Comparison of ENCODE assay signal across 9 mouse cellular contexts in genomic region chr5:118015028-118015427, GRCm38 (mm10). TPM values are rescaled to one million over a fixed set of nuclear protein-coding genes. Genes with fewer than 3 reads are reported as not detected.
DNase-seq lines count a peak whose midpoint lies in the region; ATAC-seq and TF ChIP-seq lines count a peak whose summit lies in the region.
"Had no signal": no experiment of that assay in that cellular context is flagged by ENCODE, and none has a peak within 500 bp of the region (broad histone marks: within the 10 kb centered on the region; RNA-seq: fewer than 3 reads in every experiment).

No protein-coding gene starts in this region.

- WGBS in heart, embryonic 11.5 days (ENCODE audit: insufficient replicate concordance) = 17% methylated on average over 12 of the region's 12 CpGs
- 26% methylated on average over 12 of the region's 12 CpGs for WGBS in limb, embryonic 10.5 days

- TF ChIP-seq EP300 in ES-Bruce4 (IDR thresholded peaks at IDR 0.05; ENCODE audit: insufficient read depth, low read depth, low read length) = peak; percentile 62

- no peak overlapping the region; the same call in 1 of the 2 replicates for H3K9ac ChIP-seq in ES-Bruce4 (ENCODE audit: low read depth, poor library complexity, severe bottlenecking)
- 0 out of 2 replicates have a peak overlapping the region, but pooled peaks have one; percentile 10 for H3K9ac ChIP-seq in heart, embryonic 11.5 days (ENCODE audit: low read depth, low read length)
- H3K9ac ChIP-seq: limb, embryonic 15.5 days had no signal

- no peak for TF ChIP-seq POLR2A in ES-Bruce4 (IDR thresholded peaks at IDR 0.05; ENCODE audit: insufficient read depth, low read length)

- H3K36me3 ChIP-seq in ES-Bruce4 (ENCODE audit: control insufficient read depth, insufficient read depth, low read length, poor library complexity, severe bottlenecking) = no peaks in the 10 kb centered on the region
- peaks cover 3% of the 10 kb centered on the region; the same call in 1 of the 2 replicates for H3K36me3 ChIP-seq in heart, embryonic 11.5 days (ENCODE audit: control insufficient read depth, insufficient read depth, low read length)
- H3K36me3 ChIP-seq in limb, embryonic 10.5 days = peaks cover 14% of the 10 kb centered on the region
- H3K36me3 ChIP-seq: limb, embryonic 15.5 days had no signal

- ATAC-seq in frontal cortex, adult (ENCODE audit: low TSS enrichment) = peak; percentile 24; the same call in 1 of the 2 replicates
- no peak for ATAC-seq in heart, embryonic 11.5 days (replicated peaks; ENCODE audit: insufficient number of reproducible peaks, low FRiP score, low TSS enrichment)
- ATAC-seq in CD4-positive, CD25-positive, alpha-beta regulatory T cell, adult 4 months = no peak

- H3K4me2 ChIP-seq in heart, embryonic 11.5 days = no peak overlapping the region
- H3K4me2 ChIP-seq: limb, embryonic 15.5 days had no signal

- DNase-seq in frontal cortex, postnatal 10 days (ENCODE audit: low spot score in 2 of 2) = no peak
- DNase-seq in cerebellum, adult 8-10 months = peak; percentile 78
- DNase-seq in limb, embryonic 10.5 days (ENCODE audit: low spot score) = no peak
- DNase-seq in spleen, postnatal 4 days (ENCODE audit: low spot score in 2 of 2) = no peak

- no peaks in the 10 kb centered on the region for H3K9me3 ChIP-seq in ES-Bruce4 (replicated peaks; ENCODE audit: control insufficient read depth, insufficient read depth, low read length, poor library complexity, severe bottlenecking)
- H3K9me3 ChIP-seq in heart, embryonic 11.5 days (replicated peaks; ENCODE audit: control insufficient read depth, low read length) = no peaks in the 10 kb centered on the region
- H3K9me3 ChIP-seq in limb, embryonic 10.5 days (replicated peaks) = no peaks in the 10 kb centered on the region
- H3K9me3 ChIP-seq: limb, embryonic 15.5 days had no signal

- H3K27ac ChIP-seq in ES-Bruce4 (ENCODE audit: insufficient read depth, low read length) = no peak overlapping the region
- H3K27ac ChIP-seq in heart, embryonic 11.5 days (ENCODE audit: low read depth, low read length) = no peak overlapping the region
- peak overlapping the region; percentile 25; the same call in 1 of the 2 replicates for H3K27ac ChIP-seq in limb, embryonic 10.5 days
- H3K27ac ChIP-seq: limb, embryonic 15.5 days had no signal

- H3K4me1 ChIP-seq in ES-Bruce4 (ENCODE audit: control insufficient read depth, insufficient read depth, low read length) = peaks cover 2% of the 10 kb centered on the region
- peaks cover 5% of the 10 kb centered on the region; the same call in 1 of the 2 replicates for H3K4me1 ChIP-seq in heart, embryonic 11.5 days (ENCODE audit: control insufficient read depth, insufficient read depth, low read length)
- H3K4me1 ChIP-seq in limb, embryonic 10.5 days = peaks cover 17% of the 10 kb centered on the region

- TF ChIP-seq CTCF in ES-Bruce4 (IDR thresholded peaks at IDR 0.05; ENCODE audit: low read depth, low read length) = no peak

- H3K4me3 ChIP-seq in ES-Bruce4 (ENCODE audit: low read depth, low read length) = peak overlapping the region; percentile 19
- no peak overlapping the region for H3K4me3 ChIP-seq in heart, embryonic 11.5 days (ENCODE audit: low read depth, low read length)
- H3K4me3 ChIP-seq in limb, embryonic 10.5 days = no peak overlapping the region
- H3K4me3 ChIP-seq: limb, embryonic 15.5 days had no signal

- no peaks in the 10 kb centered on the region for H3K27me3 ChIP-seq in ES-Bruce4 (ENCODE audit: control insufficient read depth, insufficient read depth, low read length, poor library complexity, severe bottlenecking)
- H3K27me3 ChIP-seq in heart, embryonic 11.5 days (ENCODE audit: control insufficient read depth, insufficient read depth, low read length) = peaks cover 10% of the 10 kb centered on the region; the same call in 1 of the 2 replicates
- H3K27me3 ChIP-seq in limb, embryonic 10.5 days (ENCODE audit: low read depth, poor library complexity, severe bottlenecking) = peaks cover 29% of the 10 kb centered on the region
- H3K27me3 ChIP-seq: limb, embryonic 15.5 days had no signal

RNA-seq across cellular contexts. Expression of gene Tesc, which starts 12.5 kb away (rescaled TPM):
- polyA plus RNA-seq in ES-Bruce4 (2011; ENCODE audit: insufficient read depth, insufficient read length, low read depth, missing spikeins) = 8.8 and 12.3 TPM in 2 replicates
- polyA plus RNA-seq in heart, embryonic 11.5 days (2014; fragmentation: Nextera tagmentation; extraction: Ambion mirVana) = 17.9 and 21.3 TPM in 2 replicates
- 0.14 and 0.48 TPM in 2 replicates for polyA plus RNA-seq in limb, embryonic 10.5 days (2016; fragmentation: Nextera tagmentation; extraction: Ambion mirVana)
- polyA plus RNA-seq in CD4-positive, CD25-positive, alpha-beta regulatory T cell, adult 4 months (2017; shearing (Covaris generic)) = 1 to 10 TPM; 2.9 to 7.7 TPM

RNA-seq across cellular contexts. Expression of gene Fbxo21, which starts 38.5 kb away (rescaled TPM):
- 54.6 and 60.1 TPM in 2 replicates for polyA plus RNA-seq in ES-Bruce4 (2011; ENCODE audit: insufficient read depth, insufficient read length, low read depth, missing spikeins)
- polyA plus RNA-seq in heart, embryonic 11.5 days (2014; fragmentation: Nextera tagmentation; extraction: Ambion mirVana) = 46.2 and 52.8 TPM in 2 replicates
- polyA plus RNA-seq in limb, embryonic 10.5 days (2016; fragmentation: Nextera tagmentation; extraction: Ambion mirVana) = 86.1 and 93.4 TPM in 2 replicates
- 10 to 100 TPM in 1 of 2 experiments, 1 to 10 TPM in 1; 7.9 to 12.5 TPM for polyA plus RNA-seq in CD4-positive, CD25-positive, alpha-beta regulatory T cell, adult 4 months (2017; shearing (Covaris generic))
